Mouse (Mus musculus) kidney, adult 18-20 months (tissue): ENCODE data around the gene Lef1.

Source experiments
- DNase-seq: peaks from one replicate; pipeline ENCODE4 v3.0.0; 2021

Gene Lef1

DNA sequence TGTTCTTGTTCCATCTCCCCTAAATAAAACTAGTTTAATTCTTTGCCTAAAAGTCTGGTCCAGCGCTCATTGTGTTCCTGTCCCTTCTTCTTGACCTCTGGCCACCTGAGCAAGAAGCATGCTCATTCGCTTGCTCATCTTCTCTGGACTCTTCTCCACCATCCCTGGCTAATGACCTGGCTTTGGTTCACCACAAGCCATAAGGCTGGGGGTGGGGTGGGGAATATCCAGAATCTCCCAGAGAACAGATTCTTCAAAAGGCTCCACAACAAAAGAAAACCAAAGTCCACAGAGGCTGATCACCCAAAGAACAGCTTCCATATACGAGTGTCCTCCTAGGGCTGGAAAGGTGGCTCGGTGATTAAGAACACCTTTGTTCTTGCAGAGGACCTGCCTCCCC lies 144.7 kb downstream of the Lef1 start:
- DNase-seq, result no peak

DNA sequence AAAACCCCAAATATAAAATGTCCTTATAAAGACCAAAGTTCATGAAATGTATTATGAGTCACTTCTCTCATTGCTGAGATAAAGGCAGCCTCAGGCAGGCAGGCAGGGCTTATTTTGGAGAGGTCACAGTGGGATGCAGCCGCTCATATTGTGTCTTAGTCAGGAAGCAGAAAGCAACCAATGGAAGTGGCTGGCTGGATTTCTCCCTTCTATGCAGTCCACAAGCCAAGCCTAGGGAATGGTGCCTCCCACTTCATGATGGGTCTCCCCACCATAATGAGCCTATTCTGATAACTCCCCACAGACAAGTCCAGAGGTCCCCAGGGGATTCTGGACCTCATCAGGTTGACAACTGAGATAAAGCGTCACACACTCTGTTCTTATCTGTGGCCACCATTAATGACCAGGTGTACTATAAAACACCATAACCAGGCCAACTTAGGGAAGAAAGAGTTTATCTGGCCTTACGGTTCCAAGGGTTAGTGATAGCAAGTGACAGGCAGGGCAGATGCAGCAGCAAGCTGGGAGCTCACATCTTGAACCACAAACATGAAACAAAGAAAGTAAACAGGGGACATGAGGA lies 145.2 kb downstream of the Lef1 start:
- DNase-seq, result no peak

GRCm38 (mm10) chr3:131258921-131259320 lies 148.7 kb downstream of the Lef1 start:
- DNase-seq, result no peak

DNA sequence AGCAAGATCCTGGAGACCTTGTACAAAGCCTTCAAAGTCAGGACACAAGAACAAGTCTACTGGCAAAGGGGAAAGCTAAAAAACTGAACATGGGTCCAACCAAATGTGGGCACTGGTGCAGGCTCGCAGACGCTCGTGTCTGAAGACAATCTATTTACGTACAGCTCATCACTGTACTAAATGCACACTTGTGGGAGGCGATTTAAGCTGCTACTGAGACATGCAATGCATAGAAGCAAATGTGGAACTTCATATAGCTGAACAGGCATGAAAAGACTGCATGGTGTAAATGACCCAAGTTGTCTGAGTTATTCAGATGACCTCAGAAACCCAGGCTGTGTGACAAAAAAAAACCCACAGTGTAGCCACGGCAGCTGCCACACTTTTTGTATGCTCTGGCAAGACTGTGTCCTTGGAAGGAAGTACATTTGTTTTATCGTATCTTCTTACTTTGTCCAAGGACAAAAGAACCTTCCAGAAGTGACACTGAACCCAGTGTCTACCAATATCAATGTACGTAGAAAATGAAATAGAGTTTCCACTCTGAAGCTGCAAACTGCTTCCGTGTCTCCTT lies 149.2 kb downstream of the Lef1 start:
- DNase-seq, result no peak

DNA sequence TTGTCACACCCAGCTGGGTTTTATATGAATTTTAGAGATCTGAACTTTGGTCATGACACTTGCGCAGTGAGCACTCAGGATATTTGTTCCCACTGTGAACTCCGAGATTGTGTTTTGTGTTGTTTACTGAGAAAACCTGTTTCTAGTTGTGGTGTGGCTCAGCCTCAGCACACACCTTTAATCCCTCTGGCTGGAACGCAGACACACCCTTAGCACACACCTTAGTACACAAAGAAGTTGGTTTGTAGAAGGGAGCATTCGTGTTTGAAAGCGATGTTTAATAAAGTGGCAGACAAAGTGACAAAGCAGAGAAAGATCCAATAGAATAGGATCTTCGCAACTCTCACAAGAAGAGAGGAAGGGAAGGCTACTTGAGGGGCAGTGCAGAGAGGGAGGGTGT lies 150.1 kb downstream of the Lef1 start:
- DNase-seq, result no peak

DNA sequence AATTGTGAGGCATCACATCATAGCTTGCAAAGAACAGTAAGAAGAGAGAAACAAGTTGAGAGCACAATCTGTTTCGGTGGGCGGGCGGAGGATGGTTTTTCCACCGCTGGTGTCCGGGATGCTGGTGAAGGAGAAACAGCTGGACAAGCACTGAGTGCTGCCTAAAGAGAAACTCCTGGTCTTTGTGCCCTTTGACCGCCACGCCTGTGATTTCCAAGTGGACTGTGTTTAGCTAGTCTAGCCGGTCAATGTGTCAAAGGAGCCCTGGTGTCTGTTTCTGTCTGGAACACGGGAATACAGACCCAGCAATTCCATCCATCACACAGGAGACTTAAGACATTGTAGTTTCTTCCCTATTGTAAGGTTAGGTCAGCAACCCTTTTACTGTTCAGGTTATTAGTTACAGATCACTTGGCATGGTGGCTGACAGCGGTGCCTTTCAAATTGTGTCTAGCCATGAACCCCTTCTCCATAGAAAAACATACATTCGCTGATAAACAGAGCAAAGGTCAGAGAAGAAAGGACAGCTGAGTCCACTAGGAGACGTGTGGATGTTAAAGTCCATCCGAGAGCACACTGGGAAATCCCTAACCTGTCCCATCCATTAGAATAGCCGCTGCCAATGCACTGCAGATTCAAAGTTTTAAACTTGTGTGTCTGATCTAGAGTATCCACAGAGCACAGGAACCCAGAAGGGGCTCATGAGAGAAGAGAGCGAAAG lies 153.7 kb downstream of the Lef1 start:
- DNase-seq, result peak; percentile 69

- DNase-seq, result no peak
Observed at GRCm38 (mm10) chr3:131265516-131265915, 155.2 kb downstream of the Lef1 start.

- no peak for DNase-seq
Observed at GRCm38 (mm10) chr3:131266366-131267050, 156.2 kb downstream of the Lef1 start.

DNA sequence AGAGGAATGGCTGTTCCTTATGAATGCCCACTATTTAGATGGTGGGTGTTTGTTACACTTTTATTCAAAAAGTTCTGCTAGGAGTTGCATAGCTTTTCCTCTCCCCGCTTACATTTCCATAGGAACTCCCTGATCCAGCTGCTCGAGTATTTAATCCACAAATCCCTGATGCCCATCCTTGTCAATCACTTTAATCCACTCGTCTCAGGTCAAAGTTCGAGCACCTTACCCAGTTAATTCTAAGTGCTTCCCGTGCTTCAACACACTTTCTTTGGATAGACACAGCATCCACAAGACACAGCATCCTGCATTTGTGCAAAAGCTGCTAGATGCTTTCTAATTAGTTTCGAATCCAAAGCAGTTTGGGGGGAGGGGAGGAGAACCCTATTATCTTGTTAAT lies 160.1 kb downstream of the Lef1 start:
- DNase-seq, result no peak

DNA sequence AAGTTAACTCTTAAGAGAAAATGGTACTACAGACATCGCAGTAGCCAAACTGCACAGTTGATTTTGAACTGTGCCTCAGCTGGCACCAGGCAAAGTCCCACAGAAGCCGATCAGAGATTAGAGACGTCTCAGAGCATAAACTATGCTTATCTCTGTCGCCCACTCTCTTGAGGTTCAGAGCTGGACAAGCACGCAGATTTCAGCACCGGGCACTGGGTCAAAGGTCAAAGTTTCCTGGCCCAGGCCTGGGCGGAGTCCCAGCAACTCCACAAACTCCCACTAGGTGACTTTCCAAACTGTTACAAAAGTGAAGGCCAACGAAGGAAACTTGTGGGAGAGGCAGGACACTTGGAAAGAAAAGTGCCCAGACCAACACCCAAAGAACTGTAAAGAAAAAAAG lies 160.9 kb downstream of the Lef1 start:
- DNase-seq, result peak; percentile 84

DNA sequence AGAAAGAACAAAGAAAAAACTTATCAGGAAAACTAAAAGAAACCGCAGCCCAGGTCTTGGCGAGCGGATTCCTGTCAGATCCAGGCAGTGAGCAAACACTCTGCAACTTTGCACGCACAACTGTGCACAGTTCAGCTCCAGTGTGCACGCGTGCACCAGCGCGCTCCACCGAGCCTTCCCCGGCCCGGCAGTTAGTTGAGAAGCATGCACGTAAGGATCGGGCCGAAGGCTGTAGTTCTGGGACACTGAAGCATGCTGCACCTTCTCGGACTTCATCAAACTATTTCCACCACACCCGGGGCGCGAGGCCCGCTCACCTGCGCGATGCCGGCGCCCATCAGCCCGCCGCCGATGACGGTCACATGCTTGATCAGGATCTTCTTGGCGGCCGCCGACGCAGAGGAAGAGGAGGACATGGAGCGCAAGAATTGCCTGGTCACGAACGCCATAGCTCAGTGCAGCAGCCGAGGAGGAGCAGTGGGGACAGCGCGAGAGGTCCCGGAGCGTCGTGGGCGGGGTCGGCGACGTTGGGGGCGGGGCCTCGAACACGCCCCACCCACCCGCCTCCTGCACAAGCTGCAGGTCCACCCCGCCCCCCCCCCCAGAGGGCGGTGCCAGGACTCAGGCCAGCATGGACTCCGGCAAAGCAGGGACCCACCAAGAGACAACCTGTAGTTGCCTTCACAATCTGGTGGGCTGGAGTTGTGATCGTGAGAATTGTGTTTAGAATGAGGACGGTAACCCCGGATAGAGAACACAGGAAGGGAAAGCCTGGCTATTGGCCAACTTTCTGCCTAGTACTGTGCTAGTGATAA lies 161.5 kb downstream of the Lef1 start, which contains the start of gene Hadh:
Gene Hadh, minus strand, starts transcription at position 543 of the 815 bp plus-strand sequence.
- peak; percentile 90 for DNase-seq

GRCm38 (mm10) chr3:131272374-131273100 lies 162.3 kb downstream of the Lef1 start:
- peak; percentile 34 for DNase-seq
